Mouse (Mus musculus): ENCODE results near the gene Olfm2. TPM values are rescaled to one million over a fixed set of nuclear protein-coding genes. Genes with fewer than 3 reads are reported as not detected.
"Not testable (repeated sequence)": the region's sequence is repeated elsewhere in the genome, so short reads cannot be mapped to it uniquely, and the experiment has no call there.

The Olfm2 gene
- polyA plus RNA-seq, 1 experiment from 2014 or later, result 13.8 TPM

- Histone ChIP-seq H3K27me3 (peaks cover 8% of the 10 kb centered on the region; the same call in 1 of the 2 replicates), H3K4me2 (replicated peaks) (no peak overlapping the region), H3K4me1 (peaks cover 7% of the 10 kb centered on the region; the same call in 1 of the 2 replicates), H3K9ac (no peak overlapping the region), H3K36me3 (no peaks in the 10 kb centered on the region), H3K27ac (replicated peaks) (no peak overlapping the region), H3K9me3 (replicated peaks) (no peaks in the 10 kb centered on the region), H3K4me3 (replicated peaks) (no peak overlapping the region)
- 81% methylated on average over 3 of the region's 3 CpGs for WGBS
- no peak for ATAC-seq (ENCODE audit: insufficient number of reproducible peaks, low FRiP score, low TSS enrichment, low read depth)
These were observed 53.3 kb downstream of the Olfm2 start for GRCm38 (mm10) chr9:20692863-20693262.

DNA sequence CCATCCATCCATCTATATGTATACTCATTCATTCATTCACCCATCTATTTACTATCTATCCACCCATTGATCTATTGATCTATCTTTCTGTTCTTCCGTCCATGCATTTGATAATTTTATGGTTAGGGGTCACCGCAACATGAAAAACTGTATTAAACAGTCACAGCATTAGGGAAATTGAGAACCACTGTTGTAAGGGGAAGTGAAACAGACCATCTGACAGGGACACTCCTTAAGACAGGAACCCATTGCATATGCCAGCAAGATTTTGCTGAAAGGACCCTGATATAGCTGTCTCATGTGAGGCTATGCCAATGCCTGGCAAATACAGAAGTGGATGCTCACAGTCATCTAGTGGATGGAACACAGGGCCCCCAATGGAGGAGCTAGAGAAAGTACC is 55.7 kb downstream of the Olfm2 start:
- not testable (repeated sequence) for H3K27ac ChIP-seq (replicated peaks); H3K9me3 ChIP-seq (replicated peaks); H3K9ac ChIP-seq; ATAC-seq (ENCODE audit: insufficient number of reproducible peaks, low FRiP score, low TSS enrichment, low read depth); H3K4me1 ChIP-seq; H3K27me3 ChIP-seq; H3K36me3 ChIP-seq; H3K4me2 ChIP-seq (replicated peaks); H3K4me3 ChIP-seq (replicated peaks)
- WGBS, result 88% methylated on average over 2 of the region's 2 CpGs

- H3K4me1 ChIP-seq, result peaks cover 6% of the 10 kb centered on the region; the same call in 1 of the 2 replicates
- H3K36me3 ChIP-seq, result no peaks in the 10 kb centered on the region
- no peak overlapping the region for H3K4me2 ChIP-seq (replicated peaks)
- no peak for ATAC-seq (ENCODE audit: insufficient number of reproducible peaks, low FRiP score, low TSS enrichment, low read depth)
- WGBS, result 6% methylated on average over 4 of the region's 4 CpGs
- H3K9me3 ChIP-seq (replicated peaks), result no peaks in the 10 kb centered on the region
- H3K4me3 ChIP-seq (replicated peaks), result no peak overlapping the region
- peaks cover under 1% of the 10 kb centered on the region; the same call in 1 of the 2 replicates for H3K27me3 ChIP-seq
- H3K9ac ChIP-seq, result no peak overlapping the region
- no peak overlapping the region for H3K27ac ChIP-seq (replicated peaks)
These were observed 56.2 kb downstream of the Olfm2 start for GRCm38 (mm10) chr9:20689913-20690312.

DNA sequence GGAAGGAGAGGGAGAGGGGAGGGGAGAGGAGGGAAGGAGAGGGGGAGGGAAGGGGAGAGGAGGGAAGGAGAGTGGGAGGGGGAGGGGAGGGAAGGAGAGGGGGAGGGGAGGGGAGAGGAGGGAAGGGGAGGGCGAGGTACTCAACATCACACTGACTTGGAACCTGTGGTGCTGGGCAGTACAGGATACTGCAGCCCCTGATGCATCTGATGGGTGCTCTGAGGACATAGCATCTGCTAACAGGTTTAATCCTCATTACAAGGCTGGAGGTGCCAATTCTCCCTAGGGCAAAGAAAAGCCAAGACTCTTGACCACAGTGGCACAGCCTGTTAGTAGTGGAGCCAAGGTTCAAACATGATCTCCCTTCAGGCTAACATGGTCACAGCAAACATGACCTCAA is 56.7 kb downstream of the Olfm2 start:
- Histone ChIP-seq H3K4me3 (replicated peaks) (no peak overlapping the region), H3K27ac (replicated peaks) (no peak overlapping the region), H3K4me1 (0 out of 2 replicates have a peak, but pooled peaks cover under 1% of the 10 kb centered on the region), H3K4me2 (replicated peaks) (no peak overlapping the region), H3K9ac (no peak overlapping the region), H3K9me3 (replicated peaks) (no peaks in the 10 kb centered on the region), H3K27me3 (no peaks in the 10 kb centered on the region; the same call in 1 of the 2 replicates), H3K36me3 (no peaks in the 10 kb centered on the region)
- no peak for ATAC-seq (ENCODE audit: insufficient number of reproducible peaks, low FRiP score, low TSS enrichment, low read depth)
- WGBS, result 60% methylated on average over 1 of the region's 1 CpGs

DNA sequence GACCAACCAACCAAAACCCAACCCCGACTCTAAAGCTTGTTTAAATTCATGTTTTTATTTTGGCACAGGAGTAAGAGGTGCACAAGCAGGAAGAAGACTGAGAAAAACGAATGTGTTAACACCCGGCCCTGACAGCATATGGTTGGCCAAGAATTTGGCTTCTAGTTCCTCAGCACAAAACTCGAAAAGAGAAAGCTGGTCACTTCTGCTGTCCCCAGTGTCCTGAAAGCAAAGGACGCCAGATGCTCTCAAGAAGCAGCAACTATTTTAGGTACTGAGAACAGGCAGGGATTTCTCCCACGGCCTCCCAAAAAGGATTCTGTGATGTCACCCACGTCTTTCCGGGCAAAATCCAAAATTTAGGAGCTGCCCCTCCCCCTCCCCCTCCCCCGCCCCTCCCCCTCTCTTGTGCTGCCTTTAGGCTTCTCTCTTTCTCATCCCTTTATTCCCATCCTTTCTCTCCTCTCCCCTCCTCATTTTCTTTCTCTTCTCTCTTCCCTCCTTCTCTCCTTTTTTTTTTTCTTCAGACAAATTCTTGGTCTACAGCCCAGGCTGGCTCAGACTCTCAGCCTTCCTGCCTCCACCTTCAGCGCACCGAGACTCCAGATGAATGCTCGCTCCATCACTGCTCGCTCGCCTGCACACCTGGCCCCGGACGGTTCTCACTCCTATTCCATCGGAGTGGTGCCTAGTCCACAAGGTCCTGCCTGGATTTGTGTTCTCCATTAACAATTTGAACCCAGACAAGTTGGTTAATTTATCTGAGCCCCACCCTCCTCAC is 60.9 kb downstream of the Olfm2 start:
- no peak overlapping the region for H3K27ac ChIP-seq (replicated peaks)
- H3K36me3 ChIP-seq, result no peaks in the 10 kb centered on the region
- no peaks in the 10 kb centered on the region for H3K9me3 ChIP-seq (replicated peaks)
- 48% methylated on average over 17 of the region's 17 CpGs for WGBS
- H3K4me2 ChIP-seq (replicated peaks), result no peak overlapping the region
- H3K9ac ChIP-seq, result no peak overlapping the region
- H3K27me3 ChIP-seq, result no peaks in the 10 kb centered on the region
- H3K4me1 ChIP-seq, result no peaks in the 10 kb centered on the region; the same call in 1 of the 2 replicates
- H3K4me3 ChIP-seq (replicated peaks), result no peak overlapping the region
- no peak for ATAC-seq (ENCODE audit: insufficient number of reproducible peaks, low FRiP score, low TSS enrichment, low read depth)

GRCm38 (mm10) chr9:20682389-20682722 is 63.8 kb downstream of the Olfm2 start:
- Histone ChIP-seq H3K9me3 (replicated peaks) (no peaks in the 10 kb centered on the region), H3K9ac (no peak overlapping the region), H3K27ac (replicated peaks) (0 out of 2 replicates have a peak overlapping the region, but pooled peaks have one; percentile 1), H3K4me1 (no peaks in the 10 kb centered on the region; the same call in 1 of the 2 replicates), H3K36me3 (no peaks in the 10 kb centered on the region), H3K27me3 (no peaks in the 10 kb centered on the region), H3K4me3 (replicated peaks) (no peak overlapping the region), H3K4me2 (replicated peaks) (no peak overlapping the region)
- 26% methylated on average over 2 of the region's 2 CpGs for WGBS
- ATAC-seq (ENCODE audit: insufficient number of reproducible peaks, low FRiP score, low TSS enrichment, low read depth), result 0 out of 2 replicates have a peak, but pooled peaks have one; percentile 37

- ATAC-seq (ENCODE audit: insufficient number of reproducible peaks, low FRiP score, low TSS enrichment, low read depth), result peak; percentile 67
- Histone ChIP-seq H3K9me3 (replicated peaks) (no peaks in the 10 kb centered on the region), H3K27ac (replicated peaks) (no peak overlapping the region), H3K4me1 (no peaks in the 10 kb centered on the region; the same call in 1 of the 2 replicates), H3K9ac (no peak overlapping the region), H3K27me3 (no peaks in the 10 kb centered on the region), H3K36me3 (no peaks in the 10 kb centered on the region), H3K4me3 (replicated peaks) (no peak overlapping the region), H3K4me2 (replicated peaks) (no peak overlapping the region)
- 40% methylated on average over 7 of the region's 7 CpGs for WGBS
These were observed 64.4 kb downstream of the Olfm2 start for GRCm38 (mm10) chr9:20681546-20682388.

GRCm38 (mm10) chr9:20680378-20680958 is 65.7 kb downstream of the Olfm2 start:
- WGBS, result 59% methylated on average over 9 of the region's 9 CpGs
- no peak for ATAC-seq (ENCODE audit: insufficient number of reproducible peaks, low FRiP score, low TSS enrichment, low read depth)
- H3K36me3 ChIP-seq, result no peaks in the 10 kb centered on the region
- no peak overlapping the region for H3K4me2 ChIP-seq (replicated peaks)
- H3K27ac ChIP-seq (replicated peaks), result 0 out of 2 replicates have a peak overlapping the region, but pooled peaks have one; percentile 12
- H3K4me1 ChIP-seq, result no peaks in the 10 kb centered on the region; the same call in 1 of the 2 replicates
- no peaks in the 10 kb centered on the region for H3K27me3 ChIP-seq
- H3K4me3 ChIP-seq (replicated peaks), result no peak overlapping the region
- no peak overlapping the region for H3K9ac ChIP-seq
- no peaks in the 10 kb centered on the region for H3K9me3 ChIP-seq (replicated peaks)

DNA sequence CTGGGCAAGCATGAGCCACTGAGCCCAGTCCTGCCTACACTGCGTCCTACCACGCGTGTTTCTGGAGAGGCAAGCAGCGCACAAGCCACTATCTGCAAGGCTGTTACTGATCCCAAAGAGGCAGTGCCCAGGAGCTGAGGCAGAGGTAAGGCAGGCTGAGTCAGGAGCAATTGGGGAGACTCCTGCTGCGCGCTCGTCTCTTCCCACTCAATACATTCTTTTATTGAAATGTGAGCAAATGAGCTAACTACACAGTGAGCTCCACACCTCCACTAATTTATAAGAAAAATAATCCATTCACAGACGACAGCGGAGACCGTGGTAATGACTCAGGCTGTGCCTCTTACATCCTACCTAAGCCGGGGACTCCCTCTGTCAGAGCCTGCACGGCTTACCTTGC is 68.3 kb downstream of the Olfm2 start:
- Histone ChIP-seq H3K36me3 (no peaks in the 10 kb centered on the region), H3K9ac (no peak overlapping the region), H3K4me2 (replicated peaks) (no peak overlapping the region), H3K27ac (replicated peaks) (no peak overlapping the region), H3K27me3 (no peaks in the 10 kb centered on the region), H3K4me1 (no peaks in the 10 kb centered on the region; the same call in 1 of the 2 replicates), H3K4me3 (replicated peaks) (no peak overlapping the region), H3K9me3 (replicated peaks) (no peaks in the 10 kb centered on the region)
- WGBS, result 91% methylated on average over 12 of the region's 12 CpGs
- no peak for ATAC-seq (ENCODE audit: insufficient number of reproducible peaks, low FRiP score, low TSS enrichment, low read depth)

GRCm38 (mm10) chr9:20672047-20672446 is 74.1 kb downstream of the Olfm2 start:
- H3K9ac ChIP-seq, result no peak overlapping the region
- ATAC-seq (ENCODE audit: insufficient number of reproducible peaks, low FRiP score, low TSS enrichment, low read depth), result no peak
- no peak overlapping the region for H3K27ac ChIP-seq (replicated peaks)
- no peaks in the 10 kb centered on the region for H3K9me3 ChIP-seq (replicated peaks)
- no peak overlapping the region for H3K4me2 ChIP-seq (replicated peaks)
- no peak overlapping the region for H3K4me3 ChIP-seq (replicated peaks)
- H3K27me3 ChIP-seq, result no peaks in the 10 kb centered on the region
- WGBS, result 80% methylated on average over 16 of the region's 16 CpGs
- H3K4me1 ChIP-seq, result no peaks in the 10 kb centered on the region
- H3K36me3 ChIP-seq, result no peaks in the 10 kb centered on the region

DNA sequence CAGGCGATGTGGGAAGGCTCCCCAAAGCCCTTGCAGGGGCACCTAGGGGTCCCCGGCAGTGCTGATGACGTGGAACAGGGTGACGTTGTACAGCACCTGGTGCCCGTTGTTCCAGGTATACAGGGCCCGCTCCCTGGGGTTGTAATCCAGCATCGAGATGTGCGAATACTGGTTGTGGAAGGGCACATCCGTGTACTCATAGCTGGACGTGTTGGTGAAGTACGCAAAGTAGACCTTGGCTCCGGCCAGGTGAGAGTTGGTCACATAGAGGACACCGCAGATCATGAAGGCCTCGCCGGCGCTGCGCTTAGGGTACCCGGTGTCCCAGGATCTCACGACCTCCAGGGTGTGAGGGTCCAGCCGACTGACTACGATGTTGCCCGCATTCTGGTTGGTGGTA is 78.1 kb downstream of the Olfm2 start:
- ATAC-seq (ENCODE audit: insufficient number of reproducible peaks, low FRiP score, low TSS enrichment, low read depth), result no peak
- no peak overlapping the region for H3K9ac ChIP-seq
- no peaks in the 10 kb centered on the region for H3K9me3 ChIP-seq (replicated peaks)
- H3K4me2 ChIP-seq (replicated peaks), result no peak overlapping the region
- no peaks in the 10 kb centered on the region for H3K27me3 ChIP-seq
- peaks cover 22% of the 10 kb centered on the region for H3K36me3 ChIP-seq
- H3K4me3 ChIP-seq (replicated peaks), result no peak overlapping the region
- 0 out of 2 replicates have a peak, but pooled peaks cover 2% of the 10 kb centered on the region for H3K4me1 ChIP-seq
- no peak overlapping the region for H3K27ac ChIP-seq (replicated peaks)
- 93% methylated on average over 22 of the region's 22 CpGs for WGBS
